8 mouse cellular contexts compared by ENCODE assay signal in the genomic region with DNA sequence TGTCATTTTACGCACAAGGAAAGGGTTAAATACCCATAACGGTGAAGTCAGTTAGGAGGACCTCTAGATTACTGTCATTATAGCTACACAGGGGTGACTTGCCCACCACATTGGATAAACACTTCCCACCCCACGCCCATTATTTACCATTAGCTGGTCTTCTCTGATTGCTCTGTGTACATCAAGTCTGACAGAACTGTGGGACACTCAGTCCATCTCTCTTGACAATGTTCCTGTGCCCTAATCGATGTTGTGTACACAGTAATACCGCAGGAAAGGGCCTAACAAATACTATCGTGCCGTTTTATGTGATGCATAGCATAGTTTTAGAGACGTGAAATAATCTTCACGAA. TPM values are rescaled to one million over a fixed set of nuclear protein-coding genes. Genes with fewer than 3 reads are reported as not detected.
DNase-seq lines count a peak whose midpoint lies in the region; ATAC-seq lines count a peak whose summit lies in the region.

No protein-coding gene starts in this region.

- H3K4me2 ChIP-seq in kidney, embryonic 16.5 days (replicated peaks; ENCODE audit: low read depth, low read length): peak overlapping the region; percentile 75
- peak overlapping the region; percentile 69 for H3K4me2 ChIP-seq in intestine, embryonic 15.5 days (replicated peaks)
- peak overlapping the region; percentile 89 for H3K4me2 ChIP-seq in midbrain, embryonic 16.5 days (ENCODE audit: low read length)

- ATAC-seq in kidney, embryonic 16.5 days (ENCODE audit: low FRiP score, low TSS enrichment): peak; percentile 68
- peak; percentile 64 for ATAC-seq in intestine, embryonic 15.5 days
- peak; percentile 61 for ATAC-seq in midbrain, embryonic 16.5 days

- peak overlapping the region; percentile 92 for H3K9ac ChIP-seq in kidney, embryonic 16.5 days (replicated peaks; ENCODE audit: low read length)
- peak overlapping the region; percentile 87 for H3K9ac ChIP-seq in intestine, embryonic 15.5 days
- H3K9ac ChIP-seq in midbrain, embryonic 16.5 days (ENCODE audit: low read depth, low read length): peak overlapping the region; percentile 81

- no peaks in the 10 kb centered on the region for H3K36me3 ChIP-seq in kidney, embryonic 16.5 days (ENCODE audit: insufficient read depth, low read length)
- H3K36me3 ChIP-seq in embryonic facial prominence, embryonic 10.5 days (replicated peaks): 0 out of 2 replicates have a peak, but pooled peaks cover 1% of the 10 kb centered on the region
- no peaks in the 10 kb centered on the region for H3K36me3 ChIP-seq in intestine, embryonic 15.5 days
- H3K36me3 ChIP-seq in midbrain, embryonic 16.5 days (ENCODE audit: control insufficient read depth, insufficient read depth, low read length): no peaks in the 10 kb centered on the region

- 5% methylated on average over 9 of the region's 9 CpGs for WGBS in kidney, embryonic 16.5 days
- 8% methylated on average over 9 of the region's 9 CpGs for WGBS in embryonic facial prominence, embryonic 10.5 days
- 4% methylated on average over 9 of the region's 9 CpGs for WGBS in intestine, embryonic 15.5 days
- WGBS in midbrain, embryonic 16.5 days: 6% methylated on average over 9 of the region's 9 CpGs

- peak overlapping the region; percentile 77; the same call in 1 of the 2 replicates for H3K27ac ChIP-seq in kidney, embryonic 16.5 days (ENCODE audit: low read length)
- peak overlapping the region; percentile 92 for H3K27ac ChIP-seq in embryonic facial prominence, embryonic 10.5 days (replicated peaks)
- H3K27ac ChIP-seq in intestine, embryonic 15.5 days: peak overlapping the region; percentile 30; the same call in 1 of the 2 replicates
- H3K27ac ChIP-seq in midbrain, embryonic 16.5 days (ENCODE audit: low read length): peak overlapping the region; percentile 75

- H3K4me1 ChIP-seq in kidney, embryonic 16.5 days (ENCODE audit: insufficient read depth, low read length): peaks cover 12% of the 10 kb centered on the region
- H3K4me1 ChIP-seq in embryonic facial prominence, embryonic 10.5 days: peaks cover 29% of the 10 kb centered on the region
- peaks cover 6% of the 10 kb centered on the region for H3K4me1 ChIP-seq in intestine, embryonic 15.5 days (replicated peaks)
- peaks cover 18% of the 10 kb centered on the region for H3K4me1 ChIP-seq in midbrain, embryonic 16.5 days (ENCODE audit: control insufficient read depth, insufficient read depth, low read length)

- no peak for DNase-seq in kidney, adult 9 months
- no peak for DNase-seq in embryonic facial prominence, embryonic 10.5 days (ENCODE audit: low spot score)
- no peak for DNase-seq in cerebellum, adult 8-10 months
- DNase-seq in T-cell, adult 2 months (ENCODE audit: low spot score): no peak
- no peak for DNase-seq in urinary bladder, adult 18-20 months (ENCODE audit: low spot score in 2 of 2)

- H3K27me3 ChIP-seq in kidney, embryonic 16.5 days (ENCODE audit: insufficient read depth, low read length): no peaks in the 10 kb centered on the region
- H3K27me3 ChIP-seq in embryonic facial prominence, embryonic 10.5 days (replicated peaks; ENCODE audit: low read depth, poor library complexity, severe bottlenecking): no peaks in the 10 kb centered on the region
- H3K27me3 ChIP-seq in intestine, embryonic 15.5 days (replicated peaks): no peaks in the 10 kb centered on the region
- no peaks in the 10 kb centered on the region for H3K27me3 ChIP-seq in midbrain, embryonic 16.5 days (ENCODE audit: control insufficient read depth, insufficient read depth, low read depth, low read length)

- H3K9me3 ChIP-seq in kidney, embryonic 16.5 days (ENCODE audit: low read length): no peaks in the 10 kb centered on the region
- H3K9me3 ChIP-seq in embryonic facial prominence, embryonic 10.5 days: no peaks in the 10 kb centered on the region
- no peaks in the 10 kb centered on the region for H3K9me3 ChIP-seq in intestine, embryonic 15.5 days
- no peaks in the 10 kb centered on the region for H3K9me3 ChIP-seq in midbrain, embryonic 16.5 days (replicated peaks; ENCODE audit: control insufficient read depth, low read length, poor library complexity, severe bottlenecking)

- H3K4me3 ChIP-seq in kidney, embryonic 16.5 days (ENCODE audit: low read length): peak overlapping the region; percentile 88
- peak overlapping the region; percentile 88 for H3K4me3 ChIP-seq in embryonic facial prominence, embryonic 10.5 days
- peak overlapping the region; percentile 81 for H3K4me3 ChIP-seq in intestine, embryonic 15.5 days (replicated peaks)
- peak overlapping the region; percentile 85 for H3K4me3 ChIP-seq in midbrain, embryonic 16.5 days (ENCODE audit: low read depth, low read length)

RNA-seq across cellular contexts. Expression of gene Rbbp5, which starts 0.6 kb away (rescaled TPM):
- 46.6 and 50.1 TPM in 2 replicates for polyA plus RNA-seq in kidney, embryonic 16.5 days (2015; fragmentation: Nextera tagmentation; extraction: Ambion mirVana)
- 61.9 and 66.2 TPM in 2 replicates for polyA plus RNA-seq in embryonic facial prominence, embryonic 10.5 days (2016; fragmentation: Nextera tagmentation; extraction: Ambion mirVana)
- 36.0 and 38.7 TPM in 2 replicates for polyA plus RNA-seq in intestine, embryonic 15.5 days (2015; fragmentation: Nextera tagmentation; extraction: Ambion mirVana)
- polyA plus RNA-seq in midbrain, embryonic 16.5 days (2015; fragmentation: Nextera tagmentation; extraction: Ambion mirVana): 44.8 and 49.6 TPM in 2 replicates

RNA-seq across cellular contexts. Expression of gene Tmem81, which starts 29.5 kb away (rescaled TPM):
- 1.6 and 1.7 TPM in 2 replicates for polyA plus RNA-seq in kidney, embryonic 16.5 days (2015; fragmentation: Nextera tagmentation; extraction: Ambion mirVana)
- 1.8 and 2.1 TPM in 2 replicates for polyA plus RNA-seq in embryonic facial prominence, embryonic 10.5 days (2016; fragmentation: Nextera tagmentation; extraction: Ambion mirVana)
- polyA plus RNA-seq in intestine, embryonic 15.5 days (2015; fragmentation: Nextera tagmentation; extraction: Ambion mirVana): 1.8 and 2.0 TPM in 2 replicates
- 0.81 and 1.3 TPM in 2 replicates for polyA plus RNA-seq in midbrain, embryonic 16.5 days (2015; fragmentation: Nextera tagmentation; extraction: Ambion mirVana)

RNA-seq across cellular contexts. Expression of gene Dstyk, which starts 59.2 kb away (rescaled TPM):
- polyA plus RNA-seq in kidney, embryonic 16.5 days (2015; fragmentation: Nextera tagmentation; extraction: Ambion mirVana): 16.9 and 18.6 TPM in 2 replicates
- polyA plus RNA-seq in embryonic facial prominence, embryonic 10.5 days (2016; fragmentation: Nextera tagmentation; extraction: Ambion mirVana): 13.2 and 13.5 TPM in 2 replicates
- 8.9 and 9.0 TPM in 2 replicates for polyA plus RNA-seq in intestine, embryonic 15.5 days (2015; fragmentation: Nextera tagmentation; extraction: Ambion mirVana)
- 10.3 and 10.5 TPM in 2 replicates for polyA plus RNA-seq in midbrain, embryonic 16.5 days (2015; fragmentation: Nextera tagmentation; extraction: Ambion mirVana)

Comparison
In these comparisons a context has a peak if more than half of its experiments do, and no peak if none do; other contexts are left out.
1. H3K27ac ChIP-seq: peak in every context shown above with its lines; median percentile 92 in embryonic facial prominence, embryonic 10.5 days; 77 in kidney, embryonic 16.5 days; 75 in midbrain, embryonic 16.5 days; 30 in intestine, embryonic 15.5 days.